Mouse (Mus musculus) MEL-GATA-1-ER (cell line): Measurements from ENCODE around the gene Runx2.

ENCODE experiments used
- DNase-seq: peaks from one replicate; pipeline ENCODE4 v3.0.0-alpha.2; 2012; ENCODE audit warnings: low read depth; ENCODE audit errors: extremely low read depth

The Runx2 gene

GRCm38 (mm10) chr17:44768522-44768921 lies 46.1 kb downstream of the Runx2 start:
- no peak for DNase-seq

GRCm38 (mm10) chr17:44767375-44767774 lies 47.2 kb downstream of the Runx2 start:
- no peak for DNase-seq

- no peak for DNase-seq
These were observed 47.6 kb downstream of the Runx2 start for GRCm38 (mm10) chr17:44766975-44767374.

DNA sequence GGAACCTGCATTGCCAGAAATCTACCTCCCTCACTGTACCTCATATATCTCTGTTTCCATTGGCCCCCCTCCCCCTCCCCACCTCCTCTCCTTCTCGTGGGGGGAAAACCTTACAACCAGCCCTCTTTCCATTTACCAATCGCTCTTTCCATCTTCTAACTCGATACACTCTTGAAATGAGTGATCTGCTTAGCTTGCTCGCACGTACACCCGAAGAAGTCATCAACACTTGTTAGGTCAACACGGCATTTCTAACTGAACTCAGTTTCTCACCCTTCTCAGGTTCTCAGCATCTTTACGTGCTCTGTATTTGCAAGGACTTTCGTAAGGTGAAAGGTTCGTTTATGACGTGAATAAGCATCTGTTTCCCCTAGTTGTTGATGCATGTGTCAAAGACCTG lies 48.3 kb downstream of the Runx2 start:
- no peak for DNase-seq

GRCm38 (mm10) chr17:44745378-44745777 lies 69.2 kb downstream of the Runx2 start:
- DNase-seq: no peak

GRCm38 (mm10) chr17:44743780-44744179 lies 70.8 kb downstream of the Runx2 start:
- DNase-seq: peak; percentile 6

DNA sequence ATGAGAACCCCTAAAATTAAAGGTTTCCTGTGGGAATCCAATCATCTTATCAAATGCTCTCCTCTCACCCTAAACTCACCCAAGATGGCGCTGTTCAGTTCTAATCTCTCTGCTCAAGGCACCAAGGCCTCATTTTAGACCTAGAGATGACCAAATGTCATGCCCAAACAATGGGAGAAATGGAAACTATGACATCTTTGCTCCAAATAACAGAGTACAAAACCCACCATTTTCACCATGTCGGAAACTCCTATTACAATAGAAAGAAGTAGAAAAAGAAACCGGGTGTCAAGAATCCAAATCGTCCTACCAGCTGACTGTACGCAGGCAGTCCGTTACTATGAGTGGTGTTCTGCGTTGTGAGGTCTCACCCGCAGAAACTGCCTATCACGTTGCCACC lies 72.4 kb downstream of the Runx2 start:
- no peak for DNase-seq

GRCm38 (mm10) chr17:44738121-44738637 lies 76.4 kb downstream of the Runx2 start:
- DNase-seq: no peak

- no peak for DNase-seq
These were observed 77.1 kb downstream of the Runx2 start for GRCm38 (mm10) chr17:44737275-44738120.

DNA sequence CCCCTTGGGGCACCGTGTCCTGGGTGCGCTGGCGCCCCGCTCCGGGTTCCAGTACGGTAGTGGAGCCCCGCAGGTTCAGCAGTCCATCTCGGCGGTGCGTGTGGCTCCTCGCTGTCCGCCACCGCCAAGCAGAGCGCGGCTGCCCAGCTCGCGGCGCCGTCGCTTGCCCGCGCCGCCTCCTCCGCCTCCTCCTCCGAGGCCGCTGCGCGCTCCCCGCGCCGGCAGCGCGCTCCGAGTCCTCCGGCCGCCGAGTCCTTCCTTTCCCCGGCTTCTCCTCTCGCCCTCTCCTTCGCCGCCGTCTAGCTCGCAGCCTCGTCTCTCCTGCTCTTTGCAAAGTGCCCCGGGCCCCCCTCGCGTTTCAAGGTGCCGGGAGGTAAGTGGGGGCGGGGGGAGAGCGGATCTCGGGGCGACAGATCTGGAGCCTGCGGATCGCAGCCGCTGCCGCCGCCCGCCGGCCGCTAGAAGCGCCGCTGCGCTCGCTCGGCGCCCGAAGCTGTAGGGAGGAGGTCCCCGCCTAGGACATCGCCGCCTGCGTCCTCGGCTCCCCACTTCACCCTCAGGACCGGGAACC lies 78.5 kb downstream of the Runx2 start:
- DNase-seq: no peak

GRCm38 (mm10) chr17:44735223-44735990 lies 79.2 kb downstream of the Runx2 start:
- no peak for DNase-seq

- DNase-seq: no peak
These were observed 79.9 kb downstream of the Runx2 start for GRCm38 (mm10) chr17:44734501-44735222.

- DNase-seq: no peak
These were observed 80.9 kb downstream of the Runx2 start for GRCm38 (mm10) chr17:44733544-44734310.

- DNase-seq: no peak
These were observed 86.1 kb downstream of the Runx2 start for GRCm38 (mm10) chr17:44728464-44728863.

DNA sequence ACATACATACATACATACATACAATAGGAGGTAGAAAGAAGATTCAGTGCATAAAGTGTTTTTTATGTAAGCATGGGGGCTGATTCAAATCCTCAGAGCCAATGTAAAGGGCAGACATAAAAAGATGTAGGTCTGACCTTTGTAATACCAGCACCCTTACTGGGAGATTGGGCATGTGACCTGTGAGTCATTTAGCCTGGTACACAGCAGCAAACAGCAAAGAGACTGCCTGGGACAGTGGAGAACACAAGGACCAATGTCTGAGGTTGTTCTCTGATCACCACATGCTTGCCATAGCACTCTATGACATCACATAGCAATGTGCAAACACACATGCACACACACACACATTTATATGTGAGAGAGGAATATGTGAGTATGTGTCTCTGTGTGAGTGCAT lies 86.9 kb downstream of the Runx2 start:
- DNase-seq: no peak

GRCm38 (mm10) chr17:44724805-44725480 lies 89.7 kb downstream of the Runx2 start:
- no peak for DNase-seq

DNA sequence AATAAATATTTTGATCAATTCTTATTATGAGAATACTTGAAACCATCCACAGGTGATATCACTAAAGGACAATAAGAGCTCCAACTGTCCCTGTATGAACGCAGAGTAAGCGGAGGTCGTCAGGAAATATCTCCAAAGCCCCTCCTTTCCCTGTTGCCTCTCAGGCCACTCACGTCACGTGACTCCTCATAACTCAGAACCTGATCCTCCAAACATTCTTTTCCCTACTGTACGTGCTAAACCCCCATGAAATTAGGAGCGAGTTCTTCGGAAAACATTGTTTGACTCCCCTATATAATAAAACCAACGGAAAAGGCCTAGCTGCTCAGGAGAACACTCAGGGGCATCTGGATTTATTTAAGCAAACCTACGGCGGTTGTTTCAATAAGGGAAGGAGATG lies 90.3 kb downstream of the Runx2 start:
- no peak for DNase-seq

GRCm38 (mm10) chr17:44722103-44722792 lies 92.3 kb downstream of the Runx2 start:
- no peak for DNase-seq

DNA sequence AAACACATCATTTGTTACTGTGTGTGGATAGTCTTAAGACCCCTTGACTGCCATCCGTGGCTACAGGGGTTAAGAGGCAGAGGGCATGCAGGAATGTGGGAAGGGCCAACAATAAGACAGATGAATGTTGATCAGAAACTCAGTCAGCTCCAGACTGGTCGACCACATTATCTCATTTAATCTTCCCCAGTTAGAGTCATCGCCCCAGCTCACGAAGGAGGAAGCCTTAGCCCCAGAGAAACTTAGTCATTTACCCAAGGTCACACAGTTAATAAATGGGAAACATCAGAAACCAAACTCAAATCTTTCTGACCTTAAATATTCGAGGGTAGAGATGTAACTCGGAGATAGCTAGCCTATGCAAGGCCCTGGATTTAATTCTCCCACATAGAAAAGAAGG lies 96.0 kb downstream of the Runx2 start:
- DNase-seq: no peak
